Mouse (Mus musculus): ENCODE measurements at regions not wholly inside any gene's neighbourhood (a gene's known extent, or its start where the extent isn't known, plus 50 kb on each side); places are given as distances from the start of the nearest gene placed in this dataset.
"Not testable (repeated sequence)": the region's sequence is repeated elsewhere in the genome, so short reads cannot be mapped to it uniquely, and the experiment has no call there.

- DNase-seq: not testable (repeated sequence)
Measured at GRCm38 (mm10) chr11:45424066-45424465, 427.8 kb upstream of the Clint1 start.

GRCm38 (mm10) chr11:45440937-45441720 lies 410.7 kb upstream of the Clint1 start:
- no peak for DNase-seq

GRCm38 (mm10) chr11:45446512-45446911 lies 405.3 kb upstream of the Clint1 start:
- DNase-seq: no peak

- DNase-seq: no peak
Measured at GRCm38 (mm10) chr11:45454234-45454633, 397.6 kb upstream of the Clint1 start.

GRCm38 (mm10) chr11:45454933-45455332 lies 396.9 kb upstream of the Clint1 start:
- peak; percentile 51 for DNase-seq

GRCm38 (mm10) chr11:45456724-45457123 lies 395.1 kb upstream of the Clint1 start:
- no peak for DNase-seq

- DNase-seq: no peak
Measured at GRCm38 (mm10) chr11:45457597-45457996, 394.3 kb upstream of the Clint1 start.

GRCm38 (mm10) chr11:45460000-45460792 lies 391.7 kb upstream of the Clint1 start:
- no peak for DNase-seq

GRCm38 (mm10) chr11:45464501-45464900 lies 387.4 kb upstream of the Clint1 start:
- DNase-seq: no peak

GRCm38 (mm10) chr11:45466350-45466749 lies 385.5 kb upstream of the Clint1 start:
- DNase-seq: no peak

GRCm38 (mm10) chr11:45472171-45472570 lies 379.7 kb upstream of the Clint1 start:
- no peak for DNase-seq

- DNase-seq: no peak
Measured at GRCm38 (mm10) chr11:45476917-45477316, 374.9 kb upstream of the Clint1 start.

GRCm38 (mm10) chr11:45485950-45486349 lies 365.9 kb upstream of the Clint1 start:
- no peak for DNase-seq

- DNase-seq: no peak
Measured at GRCm38 (mm10) chr11:45491021-45491967, 360.6 kb upstream of the Clint1 start.

GRCm38 (mm10) chr11:45495246-45495645 lies 356.6 kb upstream of the Clint1 start:
- DNase-seq: no peak

- peak; percentile 12 for DNase-seq
Measured at GRCm38 (mm10) chr11:45508566-45508965, 343.3 kb upstream of the Clint1 start.

GRCm38 (mm10) chr11:45509278-45509677 lies 342.6 kb upstream of the Clint1 start:
- DNase-seq: no peak

- no peak for DNase-seq
Measured at GRCm38 (mm10) chr11:45514415-45515271, 337.2 kb upstream of the Clint1 start.

- DNase-seq: no peak
Measured at GRCm38 (mm10) chr11:45524720-45525119, 327.1 kb upstream of the Clint1 start.

- no peak for DNase-seq
Measured at GRCm38 (mm10) chr11:45531044-45531626, 320.7 kb upstream of the Clint1 start.
